26 mouse cellular contexts compared by ENCODE assay signal in genomic region chr16:10735781-10736180, GRCm38 (mm10). TPM values are rescaled to one million over a fixed set of nuclear protein-coding genes. Genes with fewer than 3 reads are reported as not detected.
DNase-seq lines count a peak whose midpoint lies in the region; ATAC-seq lines count a peak whose summit lies in the region.
"Had no signal": no experiment of that assay in that cellular context is flagged by ENCODE, and none has a peak within 500 bp of the region (broad histone marks: within the 10 kb centered on the region; RNA-seq: fewer than 3 reads in every experiment).

No protein-coding gene starts in this region.

- H3K4me3 ChIP-seq in kidney, embryonic 14.5 days (ENCODE audit: low read length), result no peak overlapping the region
- H3K4me3 ChIP-seq in hindbrain, embryonic 16.5 days (ENCODE audit: low read length), result no peak overlapping the region
- H3K4me3 ChIP-seq: erythroblast, embryonic 14.5 days; forebrain, embryonic 15.5 days; heart, embryonic 10.5 days; limb, embryonic 15.5 days had no signal

- H3K36me3 ChIP-seq in kidney, embryonic 14.5 days (ENCODE audit: control insufficient read depth, insufficient read depth, low read length), result no peaks in the 10 kb centered on the region
- H3K36me3 ChIP-seq in hindbrain, embryonic 16.5 days (ENCODE audit: control insufficient read depth, insufficient read depth, low read length), result peaks cover 3% of the 10 kb centered on the region; the same call in 1 of the 2 replicates
- H3K36me3 ChIP-seq: forebrain, embryonic 15.5 days; heart, embryonic 10.5 days; limb, embryonic 15.5 days had no signal

- no peaks in the 10 kb centered on the region for H3K9me3 ChIP-seq in kidney, embryonic 14.5 days (ENCODE audit: control insufficient read depth, low read length)
- H3K9me3 ChIP-seq in hindbrain, embryonic 16.5 days (ENCODE audit: control insufficient read depth, low read length), result no peaks in the 10 kb centered on the region
- H3K9me3 ChIP-seq: forebrain, embryonic 15.5 days; heart, embryonic 10.5 days; limb, embryonic 15.5 days; megakaryocyte, embryonic 14.5 days had no signal

- H3K27me3 ChIP-seq in kidney, embryonic 14.5 days (ENCODE audit: control insufficient read depth, insufficient read depth, low read length), result no peaks in the 10 kb centered on the region
- H3K27me3 ChIP-seq in hindbrain, embryonic 16.5 days (replicated peaks; ENCODE audit: control insufficient read depth, insufficient read depth, low read length), result no peaks in the 10 kb centered on the region
- H3K27me3 ChIP-seq: forebrain, embryonic 15.5 days; limb, embryonic 15.5 days; megakaryocyte, embryonic 14.5 days; Patski had no signal

- WGBS in kidney, embryonic 14.5 days, result 68% methylated on average over 2 of the region's 2 CpGs
- WGBS in hindbrain, embryonic 16.5 days, result 73% methylated on average over 2 of the region's 2 CpGs

- H3K4me2 ChIP-seq in kidney, embryonic 14.5 days (replicated peaks; ENCODE audit: low read depth, low read length), result no peak overlapping the region
- H3K4me2 ChIP-seq in hindbrain, embryonic 16.5 days (ENCODE audit: low read length), result no peak overlapping the region
- H3K4me2 ChIP-seq: forebrain, embryonic 15.5 days; limb, embryonic 15.5 days had no signal

- H3K27ac ChIP-seq in kidney, embryonic 14.5 days (ENCODE audit: low read depth, low read length), result no peak overlapping the region
- H3K27ac ChIP-seq in hindbrain, embryonic 16.5 days (ENCODE audit: low read depth, low read length), result no peak overlapping the region
- H3K27ac ChIP-seq: forebrain, embryonic 15.5 days; limb, embryonic 15.5 days had no signal

- H3K4me1 ChIP-seq in kidney, embryonic 14.5 days (ENCODE audit: control insufficient read depth, insufficient read depth, low read length), result 0 out of 2 replicates have a peak, but pooled peaks cover 5% of the 10 kb centered on the region
- H3K4me1 ChIP-seq in hindbrain, embryonic 16.5 days (ENCODE audit: control insufficient read depth, insufficient read depth, low read depth, low read length), result no peaks in the 10 kb centered on the region
- H3K4me1 ChIP-seq: forebrain, embryonic 15.5 days had no signal

- DNase-seq in gastrocnemius, adult 18-20 months (ENCODE audit: low spot score), result peak; percentile 46
- DNase-seq in gastrocnemius, postnatal 4 days (ENCODE audit: low spot score in 2 of 2), result no peak
- DNase-seq in kidney, adult 9 months, result peak; percentile 32
- DNase-seq in gastrocnemius, postnatal 10 days, result peak; percentile 43
- DNase-seq in lung, postnatal 14 days, result peak; percentile 41
- DNase-seq in adrenal gland, adult 18-20 months (ENCODE audit: low spot score in 2 of 2), result no peak
- DNase-seq: B cell, adult 2 months; cerebellum, adult 11-12 months; right cerebral cortex, adult 18-20 months had no signal

- H3K9ac ChIP-seq in kidney, embryonic 14.5 days (ENCODE audit: low read depth, low read length), result no peak overlapping the region
- no peak overlapping the region for H3K9ac ChIP-seq in hindbrain, embryonic 16.5 days (ENCODE audit: low read depth, low read length)
- H3K9ac ChIP-seq: forebrain, embryonic 15.5 days; limb, embryonic 15.5 days had no signal

- no peak for ATAC-seq in kidney, embryonic 14.5 days (ENCODE audit: low FRiP score, low TSS enrichment)
- ATAC-seq in hindbrain, embryonic 16.5 days, result no peak
- ATAC-seq: activated CD4-positive, CD25-positive, alpha-beta regulatory T cell, adult 4 months; forebrain, embryonic 15.5 days; Patski had no signal

RNA-seq across cellular contexts. Expression of gene Socs1, which starts 49.6 kb away (rescaled TPM):
- total RNA-seq in gastrocnemius, adult 18-20 months (2021), result under 1 TPM; 0.21 to 0.52 TPM
- total RNA-seq in gastrocnemius, postnatal 4 days (2021), result 1 to 10 TPM; 2.9 to 3.2 TPM
- 6.3 and 7.2 TPM in 2 replicates for polyA plus RNA-seq in kidney, embryonic 14.5 days (2014; fragmentation: Nextera tagmentation; extraction: Ambion mirVana)
- total RNA-seq in gastrocnemius, postnatal 10 days (2021), result 1 to 10 TPM; 1.1 to 2.2 TPM
- polyA plus RNA-seq in hindbrain, embryonic 16.5 days (2015; fragmentation: Nextera tagmentation; extraction: Ambion mirVana), result 4.6 and 4.9 TPM in 2 replicates
- total RNA-seq in adrenal gland, adult 18-20 months (2021), result 1 to 10 TPM; 3.7 to 4.1 TPM

RNA-seq across cellular contexts. Expression of gene Tnp2, which starts 52.7 kb away (rescaled TPM):
- not detected for total RNA-seq in gastrocnemius, adult 18-20 months (2021)
- not detected for total RNA-seq in gastrocnemius, postnatal 4 days (2021)
- not detected in 2 replicates for polyA plus RNA-seq in kidney, embryonic 14.5 days (2014; fragmentation: Nextera tagmentation; extraction: Ambion mirVana)
- total RNA-seq in gastrocnemius, postnatal 10 days (2021), result not detected
- polyA plus RNA-seq in hindbrain, embryonic 16.5 days (2015; fragmentation: Nextera tagmentation; extraction: Ambion mirVana), result 0.30 TPM in 1 of 2 replicates, not detected in the other
- total RNA-seq in adrenal gland, adult 18-20 months (2021), result not detected
- total RNA-seq: hematopoietic stem cell, adult 5-6 weeks; layer of hippocampus, postnatal 25 days; left cerebral cortex, postnatal 25 days; midbrain, postnatal 0 days had no signal
- polyA plus RNA-seq: embryonic facial prominence, embryonic 11.5 days; erythroblast, embryonic 14.5 days; forebrain, embryonic 15.5 days; heart, embryonic 10.5 days; limb, embryonic 15.5 days; liver, embryonic 16.5 days; midbrain, postnatal 0 days; Patski; urinary bladder, adult 2 months had no signal

RNA-seq across cellular contexts. Expression of gene Prm3, which starts 54.9 kb away (rescaled TPM):
- total RNA-seq in gastrocnemius, adult 18-20 months (2021), result not detected
- not detected for total RNA-seq in gastrocnemius, postnatal 4 days (2021)
- not detected in 2 replicates for polyA plus RNA-seq in kidney, embryonic 14.5 days (2014; fragmentation: Nextera tagmentation; extraction: Ambion mirVana)
- total RNA-seq in gastrocnemius, postnatal 10 days (2021), result not detected
- polyA plus RNA-seq in hindbrain, embryonic 16.5 days (2015; fragmentation: Nextera tagmentation; extraction: Ambion mirVana), result not detected in 2 replicates
- total RNA-seq in adrenal gland, adult 18-20 months (2021), result not detected
- total RNA-seq: hematopoietic stem cell, adult 5-6 weeks; layer of hippocampus, postnatal 25 days; left cerebral cortex, postnatal 25 days; midbrain, postnatal 0 days had no signal
- polyA plus RNA-seq: activated CD4-positive, CD25-positive, alpha-beta regulatory T cell, adult 4 months; embryonic facial prominence, embryonic 11.5 days; erythroblast, embryonic 14.5 days; forebrain, embryonic 15.5 days; heart, embryonic 10.5 days; large intestine, adult 2 months; limb, embryonic 15.5 days; liver, embryonic 16.5 days; midbrain, postnatal 0 days; Patski; urinary bladder, adult 2 months had no signal

Comparison
In these comparisons a context has a peak if more than half of its experiments do, and no peak if none do; other contexts are left out.
1. DNase-seq: peak in gastrocnemius, adult 18-20 months (single experiment), kidney, adult 9 months (single experiment), gastrocnemius, postnatal 10 days (single experiment) and lung, postnatal 14 days (single experiment); none in gastrocnemius, postnatal 4 days (0 of 2) and adrenal gland, adult 18-20 months (0 of 2).